Mouse (Mus musculus): ENCODE results near the gene Gm20683. TPM values are rescaled to one million over a fixed set of nuclear protein-coding genes. Genes with fewer than 3 reads are reported as not detected.

Gene Gm20683
- polyA plus RNA-seq, 1 experiment from 2014 or later: 0.46 TPM

GRCm38 (mm10) chr17:25794197-25794596 lies 47.4 kb downstream of the Gm20683 start:
- Histone ChIP-seq H3K36me3 (replicated peaks) (peaks cover 8% of the 10 kb centered on the region; the same call in 1 of the 2 replicates), H3K4me1 (replicated peaks) (peaks cover 62% of the 10 kb centered on the region), H3K4me2 (no peak overlapping the region), H3K27me3 (no peaks in the 10 kb centered on the region), H3K4me3 (replicated peaks) (no peak overlapping the region), H3K9me3 (replicated peaks) (no peaks in the 10 kb centered on the region), H3K27ac (replicated peaks) (no peak overlapping the region), H3K9ac (no peak overlapping the region)
- ATAC-seq (ENCODE audit: insufficient read depth): no peak
- WGBS (ENCODE audit: insufficient replicate concordance): 77% methylated on average over 13 of the region's 13 CpGs

- Histone ChIP-seq H3K36me3 (replicated peaks) (peaks cover 13% of the 10 kb centered on the region), H3K4me2 (peak within 1 kb of the TSS; percentile 95), H3K27ac (replicated peaks) (peak within 1 kb of the TSS; percentile 89), H3K4me3 (replicated peaks) (peak within 1 kb of the TSS; percentile 84), H3K9me3 (replicated peaks) (no peaks in the 10 kb centered on the region), H3K27me3 (no peaks in the 10 kb centered on the region), H3K9ac (peak within 1 kb of the TSS; percentile 68), H3K4me1 (replicated peaks) (peaks cover 61% of the 10 kb centered on the region)
- under 1% methylated on average over 14 of the region's 14 CpGs for WGBS (ENCODE audit: insufficient replicate concordance)
- peak; percentile 53 for ATAC-seq (ENCODE audit: insufficient read depth)
These were observed 48.9 kb downstream of the Gm20683 start, which contains the start of gene Fam173a for GRCm38 (mm10) chr17:25792615-25793014. Gene Fam173a (minus strand): TSS chr17:25792901.

- no peaks in the 10 kb centered on the region for H3K9me3 ChIP-seq (replicated peaks)
- peak overlapping the region; percentile 84 for H3K4me3 ChIP-seq (replicated peaks)
- H3K9ac ChIP-seq: peak overlapping the region; percentile 68
- H3K4me1 ChIP-seq (replicated peaks): peaks cover 55% of the 10 kb centered on the region
- H3K36me3 ChIP-seq (replicated peaks): peaks cover 13% of the 10 kb centered on the region
- peak overlapping the region; percentile 89 for H3K27ac ChIP-seq (replicated peaks)
- H3K27me3 ChIP-seq: no peaks in the 10 kb centered on the region
- ATAC-seq (ENCODE audit: insufficient read depth): peak; percentile 71
- under 1% methylated on average over 45 of the region's 45 CpGs for WGBS (ENCODE audit: insufficient replicate concordance)
- peak overlapping the region; percentile 95 for H3K4me2 ChIP-seq
These were observed 49.6 kb downstream of the Gm20683 start for GRCm38 (mm10) chr17:25791843-25792527.

GRCm38 (mm10) chr17:25791320-25791842 lies 50.2 kb downstream of the Gm20683 start:
- 33% methylated on average over 19 of the region's 19 CpGs for WGBS (ENCODE audit: insufficient replicate concordance)

GRCm38 (mm10) chr17:25786781-25787504 lies 54.6 kb downstream of the Gm20683 start:
- whole genome bisulfite sequencing (ENCODE audit: insufficient replicate concordance): 73% methylated on average over 9 of the region's 9 CpGs
- H3K4me2 ChIP-seq: no peak overlapping the region
- no peak overlapping the region for H3K4me3 ChIP-seq (replicated peaks)
- ATAC-seq (ENCODE audit: insufficient read depth): no peak
- H3K36me3 ChIP-seq (replicated peaks): peaks cover 24% of the 10 kb centered on the region
- no peak overlapping the region for H3K9ac ChIP-seq
- no peaks in the 10 kb centered on the region for H3K9me3 ChIP-seq (replicated peaks)
- peaks cover 35% of the 10 kb centered on the region for H3K4me1 ChIP-seq (replicated peaks)
- no peak overlapping the region for H3K27ac ChIP-seq (replicated peaks)
- no peaks in the 10 kb centered on the region for H3K27me3 ChIP-seq

More at GRCm38 (mm10) chr17:25791320-25791842, 50.2 kb downstream of the Gm20683 start:
- H3K4me3 ChIP-seq (replicated peaks): peak overlapping the region; percentile 84
- peaks cover 49% of the 10 kb centered on the region for H3K4me1 ChIP-seq (replicated peaks)
- peak overlapping the region; percentile 95 for H3K4me2 ChIP-seq
- H3K27ac ChIP-seq (replicated peaks): peak overlapping the region; percentile 89
- no peaks in the 10 kb centered on the region for H3K27me3 ChIP-seq
- peaks cover 13% of the 10 kb centered on the region for H3K36me3 ChIP-seq (replicated peaks)
- ATAC-seq (ENCODE audit: insufficient read depth): no peak
- H3K9me3 ChIP-seq (replicated peaks): no peaks in the 10 kb centered on the region
- H3K9ac ChIP-seq: peak overlapping the region; percentile 68

GRCm38 (mm10) chr17:25786280-25786679 lies 55.3 kb downstream of the Gm20683 start, which contains the start of gene Ccdc78:
Gene Ccdc78 (plus strand): TSS chr17:25786580.
- peaks cover 28% of the 10 kb centered on the region for H3K4me1 ChIP-seq (replicated peaks)
- peaks cover 30% of the 10 kb centered on the region for H3K36me3 ChIP-seq (replicated peaks)
- WGBS (ENCODE audit: insufficient replicate concordance): 71% methylated on average over 3 of the region's 3 CpGs
- H3K9ac ChIP-seq: peak within 1 kb of the TSS; percentile 68
- peak within 1 kb of the TSS; percentile 74 for H3K27ac ChIP-seq (replicated peaks)
- no peak for ATAC-seq (ENCODE audit: insufficient read depth)
- H3K4me3 ChIP-seq (replicated peaks): peak within 1 kb of the TSS; percentile 80
- H3K27me3 ChIP-seq: no peaks in the 10 kb centered on the region
- H3K9me3 ChIP-seq (replicated peaks): no peaks in the 10 kb centered on the region
- peak within 1 kb of the TSS; percentile 87 for H3K4me2 ChIP-seq

GRCm38 (mm10) chr17:25785281-25785745 lies 56.2 kb downstream of the Gm20683 start, which contains the start of gene Haghl:
Gene Haghl (minus strand): TSS chr17:25785673.
- Histone ChIP-seq H3K9ac (peak within 1 kb of the TSS; percentile 68), H3K27ac (replicated peaks) (peak within 1 kb of the TSS; percentile 74), H3K4me3 (replicated peaks) (peak within 1 kb of the TSS; percentile 80), H3K4me2 (peak within 1 kb of the TSS; percentile 87), H3K4me1 (replicated peaks) (peaks cover 19% of the 10 kb centered on the region), H3K27me3 (no peaks in the 10 kb centered on the region), H3K9me3 (replicated peaks) (no peaks in the 10 kb centered on the region), H3K36me3 (replicated peaks) (peaks cover 40% of the 10 kb centered on the region)
- peak; percentile 86 for ATAC-seq (ENCODE audit: insufficient read depth)
- under 1% methylated on average over 23 of the region's 23 CpGs for WGBS (ENCODE audit: insufficient replicate concordance)

Small RNA genes within 50 kb of the gene (microRNA-seq; reads per million reads assigned to microRNA genes)
- gene Mir3082: 0.76 reads per million

Other genes with a start within 250 kb of the Gm20683 start
- not detected in 2 replicates for gene Gng13, start 124.6 kb downstream of the Gm20683 start, polyA plus RNA-seq (2015; fragmentation: Nextera tagmentation; extraction: Ambion mirVana)
- 21.1 and 24.2 TPM in 2 replicates for gene Chtf18, start 114.3 kb downstream of the Gm20683 start, polyA plus RNA-seq (2015; fragmentation: Nextera tagmentation; extraction: Ambion mirVana)
- 6.4 and 6.6 TPM in 2 replicates for gene Rpusd1, start 114.1 kb downstream of the Gm20683 start, polyA plus RNA-seq (2015; fragmentation: Nextera tagmentation; extraction: Ambion mirVana)
- gene Mslnl, start 105.7 kb downstream of the Gm20683 start, polyA plus RNA-seq (2015; fragmentation: Nextera tagmentation; extraction: Ambion mirVana): not detected in 2 replicates
- 2.5 and 2.7 TPM in 2 replicates for gene Msln, start 87.4 kb downstream of the Gm20683 start, polyA plus RNA-seq (2015; fragmentation: Nextera tagmentation; extraction: Ambion mirVana)
- gene Narfl, start 68.0 kb downstream of the Gm20683 start, polyA plus RNA-seq (2015; fragmentation: Nextera tagmentation; extraction: Ambion mirVana): 13.2 and 14.8 TPM in 2 replicates
- gene Haghl, start 56.1 kb downstream of the Gm20683 start, polyA plus RNA-seq (2015; fragmentation: Nextera tagmentation; extraction: Ambion mirVana): 5.6 and 7.4 TPM in 2 replicates
- 0.03 and 0.07 TPM in 2 replicates for gene Ccdc78, start 55.2 kb downstream of the Gm20683 start, polyA plus RNA-seq (2015; fragmentation: Nextera tagmentation; extraction: Ambion mirVana)
- gene Fam173a, start 48.9 kb downstream of the Gm20683 start, polyA plus RNA-seq (2015; fragmentation: Nextera tagmentation; extraction: Ambion mirVana): 54.9 and 59.6 TPM in 2 replicates
- gene AC134908.4, start 46.1 kb downstream of the Gm20683 start, polyA plus RNA-seq (2015; fragmentation: Nextera tagmentation; extraction: Ambion mirVana): not detected in 2 replicates
- 15.5 and 18.2 TPM in 2 replicates for gene Metrn, start 44.6 kb downstream of the Gm20683 start, polyA plus RNA-seq (2015; fragmentation: Nextera tagmentation; extraction: Ambion mirVana)
- gene Fbxl16, start 32.7 kb downstream of the Gm20683 start, polyA plus RNA-seq (2015; fragmentation: Nextera tagmentation; extraction: Ambion mirVana): 0.07 and 0.12 TPM in 2 replicates
- gene Wdr24, start 18.1 kb downstream of the Gm20683 start, polyA plus RNA-seq (2015; fragmentation: Nextera tagmentation; extraction: Ambion mirVana): 11.7 and 13.0 TPM in 2 replicates
- 19.6 and 25.2 TPM in 2 replicates for gene Jmjd8, start 12.9 kb downstream of the Gm20683 start, polyA plus RNA-seq (2015; fragmentation: Nextera tagmentation; extraction: Ambion mirVana)
- 114 and 130 TPM in 2 replicates for gene Stub1, start 8.4 kb downstream of the Gm20683 start, polyA plus RNA-seq (2015; fragmentation: Nextera tagmentation; extraction: Ambion mirVana)
- gene Rhbdl1, start 4.5 kb downstream of the Gm20683 start, polyA plus RNA-seq (2015; fragmentation: Nextera tagmentation; extraction: Ambion mirVana): 0.25 and 0.48 TPM in 2 replicates
- gene Rhot2, start 3.1 kb upstream of the Gm20683 start, polyA plus RNA-seq (2015; fragmentation: Nextera tagmentation; extraction: Ambion mirVana): 10.8 and 12.6 TPM in 2 replicates
- 8.1 and 9.3 TPM in 2 replicates for gene Wdr90, start 19.7 kb upstream of the Gm20683 start, polyA plus RNA-seq (2015; fragmentation: Nextera tagmentation; extraction: Ambion mirVana)
- 37.3 and 39.3 TPM in 2 replicates for gene Mcrip2, start 27.0 kb upstream of the Gm20683 start, polyA plus RNA-seq (2015; fragmentation: Nextera tagmentation; extraction: Ambion mirVana)
- 46.4 and 49.4 TPM in 2 replicates for gene Mettl26, start 33.3 kb upstream of the Gm20683 start, polyA plus RNA-seq (2015; fragmentation: Nextera tagmentation; extraction: Ambion mirVana)
- 0.35 and 0.59 TPM in 2 replicates for gene Wfikkn1, start 39.1 kb upstream of the Gm20683 start, polyA plus RNA-seq (2015; fragmentation: Nextera tagmentation; extraction: Ambion mirVana)
- gene Rab40c, start 78.0 kb upstream of the Gm20683 start, polyA plus RNA-seq (2015; fragmentation: Nextera tagmentation; extraction: Ambion mirVana): 6.6 and 8.4 TPM in 2 replicates
- gene Pigq, start 103.2 kb upstream of the Gm20683 start, polyA plus RNA-seq (2015; fragmentation: Nextera tagmentation; extraction: Ambion mirVana): 156 and 174 TPM in 2 replicates
- gene Nhlrc4, start 103.2 kb upstream of the Gm20683 start, polyA plus RNA-seq (2015; fragmentation: Nextera tagmentation; extraction: Ambion mirVana): 6.1 and 6.7 TPM in 2 replicates
- gene A930017K11Rik, start 110.8 kb upstream of the Gm20683 start, polyA plus RNA-seq (2015; fragmentation: Nextera tagmentation; extraction: Ambion mirVana): 0.23 and 0.37 TPM in 2 replicates
- gene Capn15, start 144.0 kb upstream of the Gm20683 start, polyA plus RNA-seq (2015; fragmentation: Nextera tagmentation; extraction: Ambion mirVana): 9.7 and 11.4 TPM in 2 replicates
- gene Rab11fip3, start 227.8 kb upstream of the Gm20683 start, polyA plus RNA-seq (2015; fragmentation: Nextera tagmentation; extraction: Ambion mirVana): 2.1 and 2.3 TPM in 2 replicates
- 14.7 and 17.2 TPM in 2 replicates for gene Decr2, start 248.6 kb upstream of the Gm20683 start, polyA plus RNA-seq (2015; fragmentation: Nextera tagmentation; extraction: Ambion mirVana)